Mouse (Mus musculus): Measurements from ENCODE around the gene Map4k3. TPM values are rescaled to one million over a fixed set of nuclear protein-coding genes. Genes with fewer than 3 reads are reported as not detected.

Map4k3 gene
- total and polyA plus RNA-seq, 2 experiments from 2014 or later = 17.3 to 60.9 TPM

GRCm38 (mm10) chr17:80644567-80644966 lies 83.7 kb downstream of the Map4k3 start:
- ATAC-seq (ENCODE audit: low FRiP score) (no peak), DNase-seq (ENCODE audit: low spot score) (no peak)
- Histone ChIP-seq H3K4me3 (ENCODE audit: low read depth, low read length) (no peak overlapping the region), H3K9me3 (ENCODE audit: low read length) (no peaks in the 10 kb centered on the region), H3K4me1 (ENCODE audit: insufficient read depth, low read length) (no peaks in the 10 kb centered on the region), H3K27ac (ENCODE audit: low read depth, low read length) (no peak overlapping the region), H3K4me2 (ENCODE audit: low read depth, low read length, poor library complexity, severe bottlenecking) (no peak overlapping the region), H3K27me3 (ENCODE audit: insufficient read depth, low read length) (no peaks in the 10 kb centered on the region), H3K9ac (replicated peaks; ENCODE audit: low read length, poor library complexity, severe bottlenecking) (no peak overlapping the region), H3K36me3 (ENCODE audit: insufficient read depth, low read length) (peaks cover 41% of the 10 kb centered on the region)
- WGBS = 77% methylated on average over 13 of the region's 13 CpGs
- TF ChIP-seq CTCF (IDR thresholded peaks at IDR 0.05) = no peak

- no peaks in the 10 kb centered on the region for H3K4me1 ChIP-seq (ENCODE audit: insufficient read depth, low read length)
- DNase-seq (ENCODE audit: low spot score) = no peak
- H3K4me3 ChIP-seq (ENCODE audit: low read depth, low read length) = no peak overlapping the region
- 0 out of 2 replicates have a peak, but pooled peaks cover 3% of the 10 kb centered on the region for H3K36me3 ChIP-seq (ENCODE audit: insufficient read depth, low read length)
- 57% methylated on average over 8 of the region's 8 CpGs for whole genome bisulfite sequencing
- H3K27me3 ChIP-seq (ENCODE audit: insufficient read depth, low read length) = no peaks in the 10 kb centered on the region
- no peaks in the 10 kb centered on the region for H3K9me3 ChIP-seq (ENCODE audit: low read length)
- ATAC-seq (ENCODE audit: low FRiP score) = no peak
- H3K4me2 ChIP-seq (ENCODE audit: low read depth, low read length, poor library complexity, severe bottlenecking) = no peak overlapping the region
- H3K9ac ChIP-seq (replicated peaks; ENCODE audit: low read length, poor library complexity, severe bottlenecking) = no peak overlapping the region
- no peak overlapping the region for H3K27ac ChIP-seq (ENCODE audit: low read depth, low read length)
- TF ChIP-seq CTCF (IDR thresholded peaks at IDR 0.05) = no peak
Measured at GRCm38 (mm10) chr17:80638121-80638520, 90.2 kb downstream of the Map4k3 start.

- no peak for ATAC-seq (ENCODE audit: low FRiP score)
Measured at GRCm38 (mm10) chr17:80635794-80636193, 92.5 kb downstream of the Map4k3 start.

GRCm38 (mm10) chr17:80632846-80633245 lies 95.4 kb downstream of the Map4k3 start:
- Histone ChIP-seq H3K4me3 (ENCODE audit: low read depth, low read length) (no peak overlapping the region), H3K27ac (ENCODE audit: low read depth, low read length) (no peak overlapping the region), H3K36me3 (ENCODE audit: insufficient read depth, low read length) (0 out of 2 replicates have a peak, but pooled peaks cover 4% of the 10 kb centered on the region), H3K27me3 (ENCODE audit: insufficient read depth, low read length) (no peaks in the 10 kb centered on the region), H3K9ac (replicated peaks; ENCODE audit: low read length, poor library complexity, severe bottlenecking) (no peak overlapping the region), H3K9me3 (ENCODE audit: low read length) (no peaks in the 10 kb centered on the region), H3K4me2 (ENCODE audit: low read depth, low read length, poor library complexity, severe bottlenecking) (no peak overlapping the region), H3K4me1 (ENCODE audit: insufficient read depth, low read length) (no peaks in the 10 kb centered on the region)
- WGBS = 98% methylated on average over 5 of the region's 5 CpGs
- no peak for ATAC-seq (ENCODE audit: low FRiP score)
- TF ChIP-seq CTCF (IDR thresholded peaks at IDR 0.05) = no peak
- DNase-seq (ENCODE audit: low spot score) = no peak

More at GRCm38 (mm10) chr17:80635794-80636193, 92.5 kb downstream of the Map4k3 start:
- TF ChIP-seq CTCF (IDR thresholded peaks at IDR 0.05) = no peak
- H3K27ac ChIP-seq (ENCODE audit: low read depth, low read length) = no peak overlapping the region
- H3K9ac ChIP-seq (replicated peaks; ENCODE audit: low read length, poor library complexity, severe bottlenecking) = no peak overlapping the region
- no peak overlapping the region for H3K4me3 ChIP-seq (ENCODE audit: low read depth, low read length)
- H3K4me1 ChIP-seq (ENCODE audit: insufficient read depth, low read length) = no peaks in the 10 kb centered on the region
- DNase-seq (ENCODE audit: low spot score) = no peak
- H3K9me3 ChIP-seq (ENCODE audit: low read length) = no peaks in the 10 kb centered on the region
- 0 out of 2 replicates have a peak, but pooled peaks cover 3% of the 10 kb centered on the region for H3K36me3 ChIP-seq (ENCODE audit: insufficient read depth, low read length)
- no peaks in the 10 kb centered on the region for H3K27me3 ChIP-seq (ENCODE audit: insufficient read depth, low read length)
- 93% methylated on average over 1 of the region's 1 CpGs for WGBS
- H3K4me2 ChIP-seq (ENCODE audit: low read depth, low read length, poor library complexity, severe bottlenecking) = no peak overlapping the region

GRCm38 (mm10) chr17:80632354-80632753 lies 95.9 kb downstream of the Map4k3 start:
- 0 out of 2 replicates have a peak, but pooled peaks cover 4% of the 10 kb centered on the region for H3K36me3 ChIP-seq (ENCODE audit: insufficient read depth, low read length)
- TF ChIP-seq CTCF (IDR thresholded peaks at IDR 0.05) = no peak
- ATAC-seq (ENCODE audit: low FRiP score) (no peak), DNase-seq (ENCODE audit: low spot score) (no peak)
- no peak overlapping the region for H3K27ac ChIP-seq (ENCODE audit: low read depth, low read length)
- no peak overlapping the region for H3K9ac ChIP-seq (replicated peaks; ENCODE audit: low read length, poor library complexity, severe bottlenecking)
- 95% methylated on average over 4 of the region's 4 CpGs for WGBS
- H3K4me2 ChIP-seq (ENCODE audit: low read depth, low read length, poor library complexity, severe bottlenecking) = no peak overlapping the region
- no peaks in the 10 kb centered on the region for H3K27me3 ChIP-seq (ENCODE audit: insufficient read depth, low read length)
- H3K9me3 ChIP-seq (ENCODE audit: low read length) = no peaks in the 10 kb centered on the region
- no peak overlapping the region for H3K4me3 ChIP-seq (ENCODE audit: low read depth, low read length)
- no peaks in the 10 kb centered on the region for H3K4me1 ChIP-seq (ENCODE audit: insufficient read depth, low read length)

GRCm38 (mm10) chr17:80631028-80631427 lies 97.3 kb downstream of the Map4k3 start:
- WGBS = 99% methylated on average over 3 of the region's 3 CpGs
- no peaks in the 10 kb centered on the region for H3K4me1 ChIP-seq (ENCODE audit: insufficient read depth, low read length)

More at GRCm38 (mm10) chr17:80631028-80631427, 97.3 kb downstream of the Map4k3 start:
- Histone ChIP-seq H3K9ac (replicated peaks; ENCODE audit: low read length, poor library complexity, severe bottlenecking) (no peak overlapping the region), H3K4me3 (ENCODE audit: low read depth, low read length) (no peak overlapping the region), H3K36me3 (ENCODE audit: insufficient read depth, low read length) (0 out of 2 replicates have a peak, but pooled peaks cover 4% of the 10 kb centered on the region), H3K27me3 (ENCODE audit: insufficient read depth, low read length) (no peaks in the 10 kb centered on the region), H3K4me2 (ENCODE audit: low read depth, low read length, poor library complexity, severe bottlenecking) (no peak overlapping the region), H3K27ac (ENCODE audit: low read depth, low read length) (no peak overlapping the region), H3K9me3 (ENCODE audit: low read length) (no peaks in the 10 kb centered on the region)
- no peak for DNase-seq (ENCODE audit: low spot score)
- no peak for ATAC-seq (ENCODE audit: low FRiP score)
- TF ChIP-seq CTCF (IDR thresholded peaks at IDR 0.05) = no peak

Data from midbrain, postnatal 0 days (tissue).